Mouse (Mus musculus) lung, postnatal 4 days (tissue): ENCODE data around the gene Ldlr.
"Not testable (repeated sequence)": the region's sequence is repeated elsewhere in the genome, so short reads cannot be mapped to it uniquely, and the experiment has no call there.

Source experiments
- DNase-seq, 2 experiments: peaks; one replicate each; pipeline ENCODE4 v3.0.0; 2021

Gene Ldlr

DNA sequence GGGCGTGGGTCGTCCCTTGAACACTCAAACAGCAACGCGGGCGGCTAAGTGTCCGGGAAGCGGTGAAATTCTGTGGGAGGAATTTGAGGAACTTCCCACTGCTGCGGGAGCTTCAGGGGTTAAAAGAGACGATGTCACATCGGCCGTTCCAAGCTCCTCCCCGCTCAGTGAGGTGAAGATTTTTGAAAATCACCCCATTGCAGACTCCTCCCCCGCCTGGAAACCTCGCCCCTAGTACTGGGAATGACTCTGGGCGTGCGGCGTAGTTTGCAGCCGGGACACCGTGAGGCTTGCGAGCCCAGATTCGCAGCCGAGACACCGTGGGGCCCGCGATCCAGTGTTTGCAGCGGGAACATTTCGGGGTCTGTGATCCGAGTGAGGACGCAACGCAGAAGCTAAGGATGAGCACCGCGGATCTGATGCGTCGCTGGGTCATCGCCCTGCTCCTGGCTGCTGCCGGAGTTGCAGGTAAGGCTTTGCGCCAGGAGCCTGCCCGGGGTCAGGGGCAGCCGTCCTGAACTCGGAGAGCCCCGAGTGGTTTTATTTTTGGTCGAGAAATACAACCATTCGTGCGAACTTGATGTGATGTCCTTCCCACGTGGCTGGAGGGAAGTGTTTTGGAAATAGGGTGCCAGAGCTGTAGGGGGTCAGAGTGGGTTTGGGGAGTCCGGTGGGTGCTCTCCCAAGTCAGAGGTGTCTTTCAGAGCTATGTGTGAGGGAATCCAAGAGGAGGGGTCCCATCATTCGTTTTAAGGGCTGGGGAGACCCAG lies at the start of gene Ldlr:
Ldlr (plus strand) TSS at position 107 of the 770 bp plus-strand sequence.
- peak; percentile 92 to 93 for DNase-seq

DNA sequence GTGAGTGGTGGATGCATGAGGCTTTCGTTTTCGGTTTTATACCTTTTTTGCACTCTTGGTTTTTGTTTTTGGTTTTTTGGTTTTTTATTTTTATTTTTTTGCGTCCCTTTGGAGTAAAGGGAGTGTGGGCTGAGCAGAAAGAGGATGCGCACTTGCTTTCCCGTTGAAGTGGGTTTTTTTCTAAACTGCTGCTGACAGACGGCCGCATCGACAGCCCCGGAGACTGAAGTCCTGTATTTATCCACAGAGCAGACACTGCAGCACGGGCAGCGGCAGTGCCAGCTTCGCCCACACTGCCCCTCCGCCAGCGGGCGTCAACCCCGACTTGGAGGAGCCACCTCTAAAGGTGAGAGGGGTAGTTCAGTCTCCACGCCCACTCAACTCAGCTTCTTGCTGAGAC lies 45.6 kb upstream of the Ldlr start:
- DNase-seq, result no peak

DNA sequence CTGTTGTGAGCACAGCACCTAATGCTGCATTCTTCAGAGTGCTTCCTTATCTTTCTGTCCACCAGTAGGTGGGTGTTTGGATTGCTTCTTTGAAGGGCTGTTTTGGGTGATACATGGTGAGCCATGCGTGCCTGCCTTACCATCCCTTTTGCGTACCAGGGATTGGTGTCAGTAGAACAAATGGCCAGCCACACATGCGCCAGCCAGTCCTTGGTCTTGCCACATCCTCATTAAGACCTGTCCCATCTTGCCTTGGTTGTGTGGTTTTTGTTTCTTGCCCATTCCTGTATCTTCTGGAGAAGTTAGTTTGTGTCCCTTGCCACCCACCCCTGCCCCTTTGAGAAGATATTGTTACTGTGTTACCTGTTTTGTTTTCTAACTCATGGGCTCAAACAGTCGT lies 42.8 kb upstream of the Ldlr start:
- no peak for DNase-seq

DNA sequence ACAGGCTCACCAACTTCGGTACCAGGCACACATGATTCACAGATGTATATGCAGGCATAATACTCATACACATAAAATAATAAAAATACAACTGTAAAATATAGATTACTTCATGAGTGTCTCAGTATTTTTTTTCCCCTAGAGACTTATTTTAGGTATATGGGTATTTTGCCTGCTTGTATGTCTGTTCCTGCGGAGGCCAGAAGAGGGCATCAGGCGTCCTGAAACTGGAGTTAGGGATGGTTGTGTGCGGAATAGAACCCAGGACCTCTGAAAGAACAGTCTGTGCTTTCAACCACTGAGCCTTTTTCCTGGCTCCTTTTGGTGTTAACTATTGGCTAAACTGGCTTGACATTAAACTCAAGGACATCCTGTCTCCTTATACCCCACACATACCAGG lies 40.5 kb upstream of the Ldlr start:
- DNase-seq, result no peak

DNA sequence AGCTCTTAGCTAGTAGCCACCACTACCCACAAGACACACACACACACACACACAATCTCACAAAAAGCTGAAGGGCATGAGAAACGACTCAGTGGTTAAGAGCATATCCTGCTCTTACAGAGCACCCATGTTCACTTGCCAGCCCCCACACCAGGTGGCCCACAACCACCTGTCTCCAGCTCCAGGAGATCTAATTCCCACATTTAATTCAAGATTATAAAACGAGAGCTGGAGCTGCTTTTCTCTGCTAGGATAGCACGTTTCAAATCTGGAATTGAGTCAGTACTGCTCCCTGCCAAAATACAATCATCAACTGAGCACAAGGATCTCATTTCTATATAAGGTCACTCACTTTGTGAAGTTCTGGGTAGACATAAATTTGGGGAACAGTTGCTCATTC lies 39.4 kb upstream of the Ldlr start:
- no peak for DNase-seq

DNA sequence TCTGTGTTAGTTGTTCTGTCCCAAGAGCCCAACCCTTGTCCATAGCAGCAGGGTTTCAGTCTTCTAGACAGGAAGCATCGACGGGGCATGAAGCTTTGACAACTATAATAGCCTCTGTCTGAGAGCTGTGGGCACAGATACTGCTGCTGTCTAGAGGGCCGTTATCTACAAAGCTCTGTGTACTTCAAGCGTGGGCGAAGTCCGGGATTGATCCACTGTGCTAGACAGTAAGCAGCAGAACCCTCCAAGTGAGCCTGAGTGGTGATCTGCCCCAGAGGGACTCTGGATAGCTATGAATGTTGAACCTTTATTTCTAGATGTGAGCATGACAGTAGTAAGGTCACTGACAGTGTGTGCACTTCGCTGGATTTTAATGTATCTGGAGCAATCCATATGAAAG lies 34.7 kb upstream of the Ldlr start:
- DNase-seq, result no peak

DNA sequence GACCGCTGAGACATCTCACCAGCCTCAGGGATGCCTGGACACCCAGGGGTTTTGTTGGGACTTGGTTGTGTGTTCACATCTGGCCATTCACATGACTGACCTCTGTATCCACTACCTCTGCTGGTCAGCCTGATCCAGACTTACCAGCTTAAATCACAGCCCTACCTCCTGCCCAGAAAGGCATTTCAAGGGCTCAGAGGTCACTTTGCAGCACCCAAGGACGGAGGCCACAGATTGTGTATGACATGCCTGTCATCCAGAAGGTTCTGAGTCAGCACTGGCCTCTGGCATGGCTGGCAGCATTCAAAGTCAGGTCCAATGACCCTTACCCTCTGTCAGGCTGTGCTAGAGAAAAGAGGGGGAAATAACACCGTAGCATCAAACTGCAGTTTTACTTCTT lies 33.3 kb upstream of the Ldlr start:
- DNase-seq, result no peak

DNA sequence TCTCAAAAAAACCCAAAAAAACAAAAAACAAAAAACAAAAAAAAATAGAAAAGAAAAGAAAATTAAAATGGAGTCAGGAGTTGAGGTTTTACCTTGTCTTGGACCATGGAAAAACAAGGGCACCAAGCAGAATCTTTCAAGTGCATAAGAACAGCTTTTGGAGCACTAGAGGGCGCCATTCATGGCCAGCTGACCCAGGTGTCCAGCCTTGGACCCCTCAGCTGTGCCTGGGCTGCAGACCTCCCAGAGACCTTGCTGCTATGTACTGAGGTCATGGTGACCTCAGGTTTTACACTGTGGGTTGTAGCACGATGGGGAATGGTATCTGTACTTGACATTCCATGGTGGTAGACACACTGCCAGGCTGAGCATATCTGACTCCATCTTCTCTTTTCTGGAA lies 31.4 kb upstream of the Ldlr start:
- peak in 1 of 2 experiments; percentile 49 for DNase-seq

DNA sequence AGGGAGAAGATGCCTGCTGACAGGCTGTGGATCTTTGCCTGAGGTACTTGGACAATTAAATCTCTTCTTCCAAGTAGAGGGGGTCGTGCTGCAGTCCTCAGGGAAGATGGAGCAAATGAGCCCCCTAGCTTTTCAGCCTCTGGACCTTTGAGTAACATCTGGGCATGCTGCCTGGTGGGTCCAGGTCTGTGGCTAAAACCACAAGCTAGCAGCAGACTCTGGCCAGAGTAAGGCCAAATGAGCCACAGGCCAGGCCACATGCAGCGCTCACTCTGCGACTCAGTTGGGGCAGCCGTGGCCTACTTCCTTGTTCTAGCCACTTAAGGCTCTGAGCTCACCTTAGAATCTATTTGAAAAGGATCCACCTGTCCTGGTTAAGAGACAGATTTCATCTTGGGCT lies 30.8 kb upstream of the Ldlr start:
- DNase-seq, result no peak

DNA sequence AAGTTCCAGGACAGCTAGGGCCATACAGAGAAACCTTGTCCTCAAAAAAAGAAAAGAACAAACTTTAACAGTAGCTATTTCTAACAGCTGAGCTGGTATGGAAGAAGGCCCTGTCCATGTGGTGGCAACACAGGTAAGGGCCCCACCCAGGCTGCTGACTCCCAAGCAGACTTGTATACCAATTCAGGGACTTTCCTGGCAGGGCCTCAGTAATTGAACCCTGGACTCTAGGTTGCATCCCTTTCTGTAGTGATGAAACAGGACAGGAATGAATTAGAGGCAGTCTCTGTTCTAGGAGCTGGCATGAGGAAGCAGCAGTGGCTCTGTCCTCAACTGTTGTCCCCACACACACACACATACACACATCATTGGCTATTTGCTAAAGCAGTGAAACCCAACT lies 29.2 kb upstream of the Ldlr start:
- DNase-seq, result no peak

DNA sequence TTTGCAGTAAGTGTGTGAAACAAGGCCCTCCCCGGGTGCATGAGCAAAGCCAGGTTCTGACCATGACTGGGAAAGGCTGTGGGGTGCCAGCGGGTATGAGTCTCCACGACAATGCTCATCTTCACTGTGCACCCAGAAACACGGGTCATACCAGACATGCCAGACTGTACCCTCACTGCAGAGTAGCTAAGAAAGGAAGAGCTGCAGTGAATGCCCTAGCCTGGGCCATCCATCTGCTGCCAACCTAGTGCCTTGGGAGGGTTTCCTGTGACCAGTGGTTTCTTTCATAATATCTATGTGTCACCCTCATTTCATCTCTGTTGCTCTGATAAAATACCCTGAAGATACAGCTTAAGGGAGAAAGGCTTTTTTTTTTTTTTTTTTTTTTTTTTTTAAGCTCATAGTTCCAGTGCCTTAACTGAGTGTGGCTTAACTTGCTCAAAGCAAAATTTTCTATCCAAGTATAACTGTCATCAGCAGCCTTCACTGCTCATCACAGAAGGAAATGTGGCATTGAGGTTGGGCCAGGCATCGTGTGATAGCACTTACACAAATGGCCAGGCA lies 28.0 kb upstream of the Ldlr start:
- no peak for DNase-seq

DNA sequence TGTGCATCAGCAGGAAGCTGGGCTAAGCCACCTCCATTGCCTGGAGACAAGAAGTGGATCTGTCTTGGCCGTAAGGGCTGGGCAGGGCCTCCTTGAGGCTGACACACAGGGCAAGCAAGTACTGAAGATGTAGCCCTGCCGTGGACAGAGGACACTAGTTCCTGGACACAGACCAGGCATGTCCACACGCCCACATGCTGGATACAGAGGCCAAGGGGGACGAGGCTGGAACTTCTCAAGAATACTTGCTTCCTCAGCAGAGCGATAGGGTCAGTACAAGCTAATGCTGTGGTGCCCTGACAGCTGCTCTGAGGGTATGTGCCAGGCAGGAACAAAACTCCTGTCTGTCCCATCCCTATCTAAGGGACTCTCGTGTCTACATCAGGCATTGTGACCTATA lies 26.2 kb upstream of the Ldlr start:
- DNase-seq, result no peak

DNA sequence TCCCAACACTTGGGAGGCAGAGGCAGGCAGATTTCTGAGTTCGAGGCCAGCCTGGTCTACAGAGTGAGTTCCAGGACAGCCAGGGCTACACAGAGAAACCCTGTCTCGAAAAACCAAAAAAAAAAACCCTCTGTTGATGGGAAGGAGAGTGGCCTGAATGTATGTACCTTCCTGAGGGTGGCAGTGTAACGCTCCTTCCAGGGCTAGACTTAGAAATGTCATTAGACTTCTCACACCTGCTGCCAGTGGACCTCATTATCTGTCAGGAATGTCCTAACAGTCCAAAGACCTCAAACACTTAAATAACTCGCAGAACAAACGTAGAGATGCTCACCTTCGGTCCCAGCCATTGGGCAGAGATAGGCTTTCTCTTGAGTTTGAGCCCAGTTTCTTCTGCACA lies 24.0 kb upstream of the Ldlr start:
- not testable (repeated sequence) for DNase-seq

DNA sequence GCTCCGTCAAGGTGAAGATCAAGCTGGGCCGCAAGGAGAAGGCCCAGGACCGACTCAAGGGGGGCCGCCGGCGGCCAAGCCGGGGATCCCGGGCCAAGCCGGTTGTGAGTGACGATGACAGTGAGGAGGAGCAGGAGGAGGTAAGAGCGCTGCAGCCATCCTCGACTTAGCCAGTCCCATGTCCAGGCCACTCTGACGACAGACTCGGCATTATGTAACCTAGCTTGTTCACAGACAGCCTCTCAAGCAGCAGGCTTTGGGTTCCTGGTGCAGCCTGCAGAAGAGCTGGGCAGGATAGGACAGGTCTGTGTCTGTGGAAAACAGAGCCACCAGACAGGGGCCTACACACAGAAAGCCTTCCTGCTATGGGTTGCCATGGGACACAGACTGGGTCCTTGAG lies 22.2 kb upstream of the Ldlr start:
- no peak for DNase-seq

DNA sequence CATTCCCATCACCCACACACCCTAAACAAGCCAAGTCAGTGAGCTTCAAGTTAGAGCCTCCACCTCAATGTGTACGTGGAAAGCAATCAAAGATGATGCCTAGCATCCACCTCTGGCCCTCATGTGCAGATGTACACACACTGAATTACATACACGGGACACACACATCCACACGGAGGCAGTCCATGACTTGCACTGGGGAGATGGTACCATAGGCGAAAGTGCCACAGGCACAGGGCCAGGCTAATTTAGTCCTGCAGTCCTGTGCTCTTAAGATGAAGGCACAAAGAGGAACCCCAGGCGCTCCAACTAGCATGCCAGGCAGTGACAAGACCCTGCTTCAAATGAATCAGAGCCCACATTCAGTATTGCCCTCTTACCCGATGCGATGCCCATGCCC lies 19.8 kb upstream of the Ldlr start:
- no peak for DNase-seq

DNA sequence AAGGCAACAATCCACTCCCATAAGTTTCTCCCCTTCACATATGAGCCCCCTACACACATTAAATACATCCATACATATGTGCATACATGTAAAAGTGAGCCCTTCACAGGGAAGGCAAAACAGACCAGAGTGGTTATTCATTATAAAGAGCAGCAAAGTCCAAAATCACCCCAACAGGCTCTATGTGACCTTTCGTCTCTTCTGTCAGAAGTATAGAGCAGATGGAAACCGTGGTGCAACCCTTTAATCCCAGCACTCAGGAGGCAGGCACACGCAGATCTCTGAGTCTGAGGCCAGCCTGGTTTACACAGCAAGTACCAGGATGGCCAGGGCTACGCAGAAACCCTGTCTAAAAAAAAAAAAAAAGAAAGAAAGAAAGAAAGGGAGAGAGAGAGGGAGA lies 17.2 kb upstream of the Ldlr start:
- DNase-seq, result no peak

DNA sequence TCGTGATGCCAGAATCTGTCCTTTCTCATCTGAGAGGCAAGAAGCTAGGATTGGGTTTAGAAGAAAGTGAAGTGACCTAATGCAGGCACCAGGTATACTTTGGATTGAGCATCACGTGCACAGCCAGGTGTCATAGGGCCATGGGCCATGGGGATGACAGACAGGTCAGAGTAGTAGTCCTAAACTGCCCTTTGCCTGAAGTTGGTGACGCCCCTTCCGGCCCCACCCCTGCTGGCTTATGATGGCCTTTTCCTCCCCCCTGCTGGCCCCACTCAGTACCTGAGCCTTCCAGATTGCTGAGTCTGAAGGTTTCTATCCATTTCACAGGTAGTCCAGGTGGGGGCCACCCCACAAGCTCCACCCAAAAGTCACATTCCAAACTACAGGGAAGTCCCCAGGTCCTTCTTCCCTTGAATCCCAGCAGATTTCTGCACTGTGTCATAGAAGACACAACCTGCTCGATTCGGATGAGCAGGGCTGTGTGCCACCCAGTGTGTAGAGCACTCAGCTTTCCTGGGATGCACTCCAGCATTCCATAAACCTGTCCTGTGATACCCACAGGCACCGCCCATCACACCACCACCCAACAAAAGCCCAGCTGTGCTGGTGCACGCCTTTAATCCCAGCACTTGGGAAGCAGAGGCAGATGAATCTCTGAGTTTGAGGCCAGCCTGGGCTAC lies 16.6 kb upstream of the Ldlr start:
- no peak for DNase-seq

DNA sequence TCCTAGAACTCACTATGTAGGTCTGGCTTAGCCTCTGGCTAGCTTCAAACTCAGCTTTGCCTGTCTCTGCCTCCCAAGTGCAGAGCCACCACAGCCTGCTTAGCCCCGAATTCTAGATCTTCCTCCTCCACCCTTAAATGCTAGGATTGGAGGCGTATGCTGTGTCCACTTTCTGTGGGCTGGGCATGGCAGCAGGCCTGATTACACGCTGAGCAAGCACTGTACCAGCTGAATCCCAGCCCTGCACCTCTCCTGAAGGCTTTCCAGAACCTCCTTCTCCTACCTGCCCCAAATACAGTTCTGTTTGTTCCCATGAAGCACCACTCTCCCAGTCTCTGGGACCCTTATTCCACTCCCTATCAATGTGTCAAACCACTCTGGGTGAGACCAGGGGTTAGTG lies 13.9 kb upstream of the Ldlr start:
- no peak for DNase-seq

DNA sequence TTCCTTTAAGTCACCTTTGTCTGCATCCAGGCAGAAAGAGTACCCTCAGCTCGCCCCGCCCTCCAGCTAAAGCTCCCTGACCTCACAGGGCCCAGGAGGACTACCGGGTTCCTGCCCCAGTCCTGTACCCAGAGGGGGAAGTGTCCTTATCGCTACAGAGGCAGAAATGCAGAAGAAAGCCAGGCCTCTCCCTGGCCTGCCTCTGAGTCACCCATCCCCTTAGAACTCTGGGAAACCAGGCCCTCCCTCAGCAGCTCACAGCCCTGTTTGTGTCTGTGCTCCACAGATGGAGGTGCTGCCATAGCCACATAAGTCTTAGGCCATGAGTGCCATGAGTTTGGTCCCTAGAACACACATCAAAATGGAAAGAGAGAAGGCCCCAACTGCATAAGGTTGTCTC lies 8.0 kb upstream of the Ldlr start:
- peak; percentile 53 for DNase-seq

DNA sequence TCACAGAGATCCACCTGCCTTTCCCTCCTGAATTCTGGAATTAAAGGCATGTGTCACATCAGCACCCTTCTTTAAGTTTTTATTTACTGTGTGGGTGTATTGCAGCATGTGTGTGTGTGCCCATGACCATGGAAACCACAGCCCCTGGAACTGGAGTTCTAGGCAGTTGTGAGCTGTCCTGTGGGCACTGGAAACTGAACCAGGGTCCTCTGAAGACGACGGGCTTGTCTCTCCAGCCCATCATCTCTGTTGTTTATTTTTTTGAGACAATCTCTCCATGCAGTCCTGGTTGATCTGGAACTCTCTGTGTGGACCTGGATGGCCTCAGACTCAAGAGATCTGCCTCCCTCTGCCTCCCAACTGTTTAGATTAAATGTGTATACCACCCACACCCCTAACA lies 6.3 kb upstream of the Ldlr start:
- DNase-seq, result no peak

DNA sequence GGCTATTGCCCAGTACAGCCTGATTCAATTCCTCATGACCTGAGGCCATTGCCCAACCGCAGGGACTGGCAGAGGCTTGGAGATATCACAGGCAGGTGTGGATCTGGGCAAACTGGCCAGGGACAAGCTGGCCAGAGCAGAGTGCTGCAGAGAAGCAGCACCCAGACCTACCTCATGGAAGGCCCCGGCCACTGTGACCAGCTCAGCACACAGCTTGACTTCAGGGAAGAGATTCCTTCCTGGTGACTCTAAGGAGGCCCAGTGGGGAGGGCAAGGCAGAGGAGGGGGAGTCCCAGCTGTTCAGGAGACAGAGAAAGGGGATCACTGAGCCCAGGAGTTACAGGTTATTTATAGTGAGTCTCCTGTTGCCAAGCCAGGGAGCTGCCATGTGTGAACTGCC lies 2.2 kb upstream of the Ldlr start:
- no peak for DNase-seq

DNA sequence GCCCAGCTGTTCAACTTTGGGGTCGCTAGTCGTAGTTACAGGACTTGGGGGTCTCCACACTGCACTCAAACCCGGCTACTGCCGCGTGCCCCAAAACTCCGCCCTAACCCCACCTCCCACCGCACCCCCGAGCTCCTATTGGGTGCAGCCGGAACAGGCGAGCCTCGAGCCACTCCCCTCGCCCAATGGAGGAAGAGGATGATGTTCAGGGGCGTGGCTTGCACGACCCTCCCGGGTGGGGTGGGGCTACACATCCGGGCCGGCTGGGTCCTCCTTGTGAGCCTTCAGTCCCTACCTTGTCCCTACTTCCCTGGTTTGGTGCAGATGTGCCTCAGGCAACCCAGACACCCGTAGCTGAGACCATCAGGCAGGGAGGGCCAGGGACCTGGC lies 859 bp downstream of the Ldlr start:
- peak; percentile 95 to 96 for DNase-seq

DNA sequence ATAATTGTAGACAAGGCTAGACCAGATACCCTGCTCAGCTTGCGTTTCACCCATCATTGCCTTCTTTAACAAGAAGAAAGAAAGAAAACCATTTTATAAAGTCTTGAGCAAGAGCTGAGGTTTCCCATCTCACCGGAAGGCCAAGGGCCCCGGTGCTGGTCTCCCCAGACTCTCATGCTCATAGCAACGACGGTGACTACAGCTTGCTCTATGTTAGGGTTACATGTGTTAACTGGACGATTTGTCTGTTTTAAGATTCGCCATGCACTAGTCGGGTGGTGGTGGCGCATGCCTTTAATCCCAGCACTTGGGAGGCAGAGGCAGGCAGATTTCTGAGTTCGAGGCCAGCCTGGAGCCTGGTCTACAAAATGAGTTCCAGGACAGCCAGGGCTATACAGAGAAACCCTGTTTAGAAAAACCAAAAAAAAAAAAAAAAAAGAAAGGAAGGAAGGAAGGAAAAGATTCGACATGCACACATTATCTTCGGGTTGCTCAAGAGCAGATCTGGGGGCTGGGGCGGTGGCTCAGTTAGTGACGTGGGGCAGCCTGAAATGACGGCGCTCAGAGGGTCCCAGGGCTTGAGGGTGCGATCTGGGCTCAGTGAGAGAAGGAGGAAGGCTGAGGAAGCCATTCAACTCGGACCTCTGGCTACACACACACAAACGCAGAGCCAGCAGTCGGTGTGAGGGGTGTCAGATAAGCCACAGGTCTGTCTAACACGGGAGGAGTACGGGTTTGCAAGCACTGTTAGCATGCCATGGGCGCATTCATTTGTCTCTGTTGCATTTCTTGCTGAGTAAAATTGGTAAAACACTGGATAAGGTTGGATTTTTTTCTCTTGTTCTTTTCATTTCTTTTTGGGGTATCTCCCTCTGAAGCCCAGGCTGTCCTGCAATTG lies 2.2 kb downstream of the Ldlr start:
- DNase-seq, result no peak
